Mouse (Mus musculus) layer of hippocampus, adult 18-20 months (tissue): ENCODE results near the gene Wnt10b. TPM values are rescaled to one million over a fixed set of nuclear protein-coding genes. Genes with fewer than 3 reads are reported as not detected.
A peak's percentile ranks its signal among the peaks of the same experiment; 100 is the strongest.
"Not testable (repeated sequence)": the region's sequence is repeated elsewhere in the genome, so short reads cannot be mapped to it uniquely, and the experiment has no call there.

Source experiments
- DNase-seq, 2 experiments: peaks; one replicate each; pipeline ENCODE4 v3.0.0; 2022; ENCODE audit warnings: low spot score in 2 of 2
- long read RNA-seq: library from polyadenylated mRNA; stranded (forward); transcript quantifications from one replicate; pipeline ENCODE4 v2.0.0, GENCODE M21; 2021
- total RNA-seq, 2 experiments: library from RNA; stranded (reverse); gene quantifications; 2 replicates each; pipeline ENCODE4 v1.2.3; 2021

The Wnt10b gene
- under 1 TPM; 0.23 to 0.64 TPM for total RNA-seq
- long read RNA-seq, result 0 reads

DNA sequence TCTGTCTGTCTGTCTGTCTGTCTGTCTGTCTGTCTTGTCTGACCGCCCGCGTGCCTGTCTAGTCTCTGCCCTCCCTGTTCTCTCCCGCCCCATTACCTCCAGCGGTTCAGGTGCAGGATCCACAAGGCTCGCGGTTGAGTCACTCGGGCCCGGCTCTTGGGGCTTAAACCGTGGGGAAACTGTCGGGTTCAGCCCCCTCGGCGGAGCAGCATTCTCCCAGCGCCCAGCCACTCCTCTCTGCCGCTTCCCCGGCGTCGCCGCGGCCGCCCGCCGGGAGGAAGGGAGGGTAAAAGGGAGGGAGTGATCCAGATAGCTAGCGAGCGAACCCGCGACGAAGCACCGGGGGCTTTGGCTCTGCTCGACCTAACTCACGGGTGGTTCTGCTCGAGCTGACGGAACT lies at the start of gene Wnt10b:
Wnt10b (minus strand) TSS at position 389 of the 400 bp plus-strand sequence.
- DNase-seq, result no peak

GRCm38 (mm10) chr15:98827611-98828011 lies 49.7 kb upstream of the Wnt10b start:
- DNase-seq, result no peak

- DNase-seq, result no peak
These were observed 45.5 kb upstream of the Wnt10b start for GRCm38 (mm10) chr15:98823434-98823833.

- no peak for DNase-seq
These were observed 44.2 kb upstream of the Wnt10b start for GRCm38 (mm10) chr15:98822147-98822546.

DNA sequence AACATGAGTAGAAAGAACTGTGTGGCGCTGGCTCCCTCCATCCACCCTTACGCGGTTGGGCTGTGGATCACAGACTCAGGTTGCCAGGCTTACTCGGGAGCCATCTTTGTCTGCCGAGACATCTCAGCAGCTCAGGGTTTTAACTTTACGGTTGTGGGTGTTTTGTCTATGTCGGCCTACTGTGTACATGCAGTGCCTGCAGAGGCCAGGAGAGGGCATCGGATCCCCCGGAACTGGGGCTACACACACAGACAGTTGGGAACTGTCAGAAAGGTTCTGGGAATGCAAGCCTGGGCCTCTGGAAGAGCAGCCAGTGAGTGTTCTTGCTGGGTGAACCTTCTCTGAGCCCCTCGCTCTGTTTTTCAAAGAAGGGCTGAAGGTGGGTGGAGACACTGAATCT lies 43.5 kb upstream of the Wnt10b start:
- DNase-seq, result peak in 1 of 2 experiments; percentile 41

GRCm38 (mm10) chr15:98820937-98821336 lies 43.0 kb upstream of the Wnt10b start:
- DNase-seq, result no peak

- DNase-seq, result no peak
These were observed 40.2 kb upstream of the Wnt10b start for GRCm38 (mm10) chr15:98818171-98818570.

- peak; percentile 91 to 94 for DNase-seq
These were observed 34.9 kb upstream of the Wnt10b start for GRCm38 (mm10) chr15:98812741-98813424.

DNA sequence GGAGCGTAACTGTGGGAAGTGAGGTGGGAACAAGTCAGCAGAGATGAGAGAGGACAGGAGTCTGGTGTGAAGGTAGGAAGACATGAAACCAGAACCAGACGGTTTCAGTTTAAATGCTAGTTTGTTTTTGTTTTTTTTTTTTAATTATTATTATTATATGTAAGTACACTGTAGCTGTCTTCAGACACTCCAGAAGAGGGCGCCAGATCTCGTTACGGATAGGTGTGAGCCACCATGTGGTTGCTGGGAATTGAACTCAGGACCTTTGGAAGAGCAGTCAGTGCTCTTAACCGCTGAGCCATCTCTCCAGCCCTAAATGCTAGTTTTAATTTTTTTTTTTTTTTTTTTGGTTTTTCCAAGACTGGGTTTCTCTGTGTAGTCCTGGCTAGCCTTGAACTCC lies 32.3 kb upstream of the Wnt10b start:
- not testable (repeated sequence) for DNase-seq

DNA sequence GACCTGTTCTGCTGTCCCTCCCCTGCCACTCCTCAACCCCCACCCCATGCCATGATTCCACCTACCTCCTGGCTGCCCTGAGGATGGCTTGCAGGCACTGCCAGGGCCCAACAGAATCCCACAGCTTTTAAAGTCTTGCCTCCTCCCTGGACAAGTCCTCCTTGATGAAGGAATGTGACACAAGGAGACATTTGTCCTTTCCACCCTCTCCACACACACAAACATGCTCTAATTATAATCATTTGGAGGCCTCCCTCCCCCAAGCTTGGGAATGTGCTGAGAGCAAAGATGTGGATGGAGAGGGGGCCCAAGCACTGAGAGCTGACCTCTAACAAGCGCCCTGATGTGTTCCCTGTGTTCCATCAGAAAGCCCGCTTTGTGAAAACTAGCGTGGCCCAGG lies 31.4 kb upstream of the Wnt10b start, which contains the start of gene Ddn:
Ddn (minus strand) TSS at position 101 of the 400 bp plus-strand sequence.
- no peak for DNase-seq

DNA sequence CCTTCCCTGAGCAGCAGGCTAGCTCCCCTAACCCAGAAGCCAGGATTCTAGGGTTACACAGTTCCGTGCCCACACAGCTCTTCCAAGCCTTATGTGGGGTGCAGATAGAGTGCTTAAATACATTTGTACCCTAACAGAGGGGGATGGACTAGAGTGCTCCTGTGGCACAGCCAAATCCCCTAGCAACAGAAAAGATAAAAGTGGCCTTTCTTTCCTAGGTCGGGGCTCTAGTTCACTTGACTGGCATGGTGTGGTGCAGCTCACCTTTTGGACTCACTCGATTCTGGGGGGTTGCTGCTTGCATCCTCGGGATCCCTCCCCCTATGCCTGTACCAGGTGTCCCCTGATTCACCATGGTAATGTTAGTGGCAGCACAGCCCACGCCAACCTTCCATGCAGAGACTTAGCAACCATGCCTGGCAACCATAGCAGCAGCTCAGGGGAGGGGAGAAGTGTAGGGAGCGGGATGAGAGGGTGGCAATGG lies 30.7 kb upstream of the Wnt10b start:
- peak; percentile 90 to 94 for DNase-seq

DNA sequence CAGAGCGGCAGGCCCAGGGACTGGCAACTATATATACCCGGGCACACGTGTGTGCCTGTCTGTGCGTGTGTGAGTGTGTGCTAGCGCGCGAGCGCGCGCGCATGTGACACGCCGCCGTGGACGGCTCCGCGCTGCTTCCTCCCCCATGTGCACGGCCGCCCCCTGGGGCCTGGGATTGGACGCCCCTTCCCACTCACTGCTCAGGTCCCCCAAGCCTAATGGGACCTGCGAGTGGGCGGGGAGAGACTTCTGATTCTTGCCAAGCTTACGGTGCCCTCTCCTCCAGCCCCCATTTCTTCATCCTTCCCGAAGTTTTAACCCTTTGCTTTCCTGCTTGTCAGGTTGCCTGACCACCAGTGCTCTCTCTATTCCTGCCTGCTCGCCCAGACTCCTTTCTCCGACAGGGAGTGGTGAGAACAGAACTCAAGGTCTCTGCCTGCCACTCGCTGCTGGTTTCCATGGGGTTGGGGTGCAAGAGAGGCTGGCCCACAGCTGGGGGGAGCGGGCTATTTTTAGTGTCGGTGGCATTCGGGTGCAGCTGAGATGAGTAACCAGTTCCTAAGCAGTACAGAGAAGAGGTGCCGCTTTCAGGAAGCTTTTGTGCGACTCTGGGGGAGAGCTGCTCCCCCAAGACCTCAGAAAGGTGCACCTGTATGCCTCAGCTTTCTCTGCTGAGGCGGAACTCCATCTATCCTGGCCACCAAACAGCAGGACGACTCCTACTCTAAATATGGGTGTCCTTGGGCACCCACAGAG lies 30.1 kb upstream of the Wnt10b start:
- DNase-seq, result peak; percentile 84 to 89

- DNase-seq, result peak in 1 of 2 experiments; percentile 45
These were observed 29.1 kb upstream of the Wnt10b start for GRCm38 (mm10) chr15:98806809-98807770.

- no peak for DNase-seq
These were observed 28.3 kb upstream of the Wnt10b start for GRCm38 (mm10) chr15:98806071-98806808.

GRCm38 (mm10) chr15:98805324-98806040 lies 27.5 kb upstream of the Wnt10b start:
- DNase-seq, result peak; percentile 72 to 85

GRCm38 (mm10) chr15:98804054-98804453 lies 26.1 kb upstream of the Wnt10b start:
- DNase-seq, result peak; percentile 88 to 95

- DNase-seq, result no peak
These were observed 25.0 kb upstream of the Wnt10b start for GRCm38 (mm10) chr15:98802926-98803325.

DNA sequence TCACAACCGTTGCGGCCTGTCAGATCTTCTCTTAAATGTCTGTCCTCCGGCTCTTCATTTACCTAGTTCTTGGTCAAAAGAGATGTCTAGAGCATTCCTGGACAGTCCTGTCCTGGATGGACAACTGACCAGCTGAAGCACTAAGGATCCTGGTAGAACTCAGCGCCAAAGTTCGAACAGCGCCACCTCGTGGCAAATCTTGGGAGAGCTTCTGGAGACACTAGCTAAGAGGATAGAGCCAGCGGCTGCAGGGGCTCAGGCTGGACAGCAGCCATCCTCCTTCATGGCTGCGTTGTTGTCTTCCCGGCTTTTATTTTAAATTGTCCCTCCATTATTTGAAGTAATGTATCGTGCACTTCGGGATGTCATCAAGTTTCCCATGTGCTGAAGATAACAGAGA lies 21.4 kb upstream of the Wnt10b start:
- peak; percentile 58 to 78 for DNase-seq

DNA sequence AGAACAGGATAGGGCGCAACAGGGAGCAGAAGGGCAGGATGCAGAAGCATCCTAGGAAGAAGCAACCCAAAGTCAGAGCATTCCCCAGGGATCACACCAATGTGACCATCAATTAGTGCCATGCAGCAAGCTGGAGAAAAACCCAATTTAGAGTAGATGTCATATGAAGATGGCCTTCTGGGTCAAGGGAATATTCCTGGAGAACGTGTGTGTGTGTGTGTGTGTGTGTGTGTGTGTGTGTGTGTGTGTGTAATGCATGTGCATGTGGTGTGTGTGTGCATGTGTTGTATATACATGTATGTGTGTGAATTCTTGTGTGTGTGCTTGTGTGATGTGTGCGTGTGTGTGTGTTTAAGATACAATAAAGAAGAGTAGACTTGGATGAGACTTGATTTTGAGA lies 21.0 kb upstream of the Wnt10b start:
- no peak for DNase-seq
